Mouse (Mus musculus) left cerebral cortex, adult 9 months (tissue): ENCODE measurements around the gene Kat2a.
A peak's percentile ranks its signal among the peaks of the same experiment; 100 is the strongest.

Experiments used
- DNase-seq, 2 experiments: peaks; one replicate each; pipeline ENCODE4 v3.0.0; 2022; ENCODE audit warnings: low spot score in 2 of 2

The Kat2a gene

DNA sequence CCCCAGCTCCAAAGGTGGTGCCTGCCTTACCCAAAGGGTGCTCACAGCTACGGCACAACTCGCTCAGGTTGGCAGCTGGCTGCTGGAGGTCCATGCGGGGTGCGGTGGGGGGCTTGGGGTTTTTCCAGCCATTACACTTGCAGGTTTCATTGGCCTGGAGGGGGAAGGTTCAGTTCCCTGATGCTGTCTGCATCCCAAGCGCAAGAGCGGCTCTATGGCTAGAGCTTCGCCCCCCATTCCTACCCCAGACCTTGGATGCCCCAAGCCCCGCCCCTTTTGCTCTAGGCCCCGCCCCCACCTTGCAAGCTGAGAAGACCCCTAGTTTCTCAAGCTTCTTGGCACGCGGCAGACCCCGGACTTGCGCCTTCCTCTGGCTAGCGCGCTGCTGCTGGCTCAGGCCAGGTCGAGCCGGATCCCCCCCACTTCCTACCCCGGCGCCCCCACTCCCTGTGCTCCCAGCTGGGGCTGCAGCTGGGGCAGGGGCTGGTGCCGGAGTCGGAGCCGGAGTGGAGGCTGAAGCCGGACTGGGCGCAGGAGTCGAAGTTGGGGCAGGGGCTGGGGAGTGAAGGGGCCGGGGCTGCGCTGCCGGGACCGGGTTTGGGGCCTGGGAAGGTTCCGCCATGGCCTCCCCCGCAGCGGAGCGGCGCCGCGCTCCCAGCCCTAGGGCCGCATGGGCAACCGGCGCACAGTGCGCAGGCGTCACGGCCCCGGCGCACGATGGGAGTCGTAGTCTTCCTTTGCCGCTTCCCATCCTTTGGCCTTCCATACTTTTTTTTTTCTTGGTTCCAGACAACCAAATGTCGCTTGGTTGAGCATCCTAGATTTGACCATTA lies at the start of gene Kat2a:
TSS of gene Kat2a (minus strand) at position 683 of the 833 bp plus-strand sequence.
- peak in 1 of 2 experiments; percentile 80 for DNase-seq

DNA sequence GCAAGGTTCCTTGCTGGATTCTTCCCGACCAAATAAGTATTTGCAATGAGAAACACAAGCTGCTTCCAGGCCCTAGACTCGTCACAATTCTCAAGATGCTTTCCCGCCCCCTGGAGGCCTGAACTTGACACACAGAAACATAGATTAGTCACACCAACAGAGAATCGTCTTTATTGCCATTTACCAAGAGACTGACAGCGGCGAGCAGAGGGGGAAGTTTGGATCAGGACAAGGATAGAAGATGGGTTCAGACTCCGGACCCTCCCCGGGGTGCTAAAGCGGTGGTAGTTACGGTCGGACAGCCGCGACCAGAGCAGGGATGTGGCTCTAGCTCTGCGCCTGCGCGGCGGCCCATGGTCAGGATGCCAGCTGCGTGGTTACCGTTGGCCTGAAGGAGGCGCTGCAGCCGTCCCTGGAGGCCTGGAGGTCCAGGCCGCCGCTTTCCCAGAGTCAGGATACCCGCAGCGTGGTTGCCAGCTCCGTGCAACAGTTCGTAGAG lies 49.3 kb upstream of the Kat2a start:
- DNase-seq = peak in 1 of 2 experiments; percentile 91

DNA sequence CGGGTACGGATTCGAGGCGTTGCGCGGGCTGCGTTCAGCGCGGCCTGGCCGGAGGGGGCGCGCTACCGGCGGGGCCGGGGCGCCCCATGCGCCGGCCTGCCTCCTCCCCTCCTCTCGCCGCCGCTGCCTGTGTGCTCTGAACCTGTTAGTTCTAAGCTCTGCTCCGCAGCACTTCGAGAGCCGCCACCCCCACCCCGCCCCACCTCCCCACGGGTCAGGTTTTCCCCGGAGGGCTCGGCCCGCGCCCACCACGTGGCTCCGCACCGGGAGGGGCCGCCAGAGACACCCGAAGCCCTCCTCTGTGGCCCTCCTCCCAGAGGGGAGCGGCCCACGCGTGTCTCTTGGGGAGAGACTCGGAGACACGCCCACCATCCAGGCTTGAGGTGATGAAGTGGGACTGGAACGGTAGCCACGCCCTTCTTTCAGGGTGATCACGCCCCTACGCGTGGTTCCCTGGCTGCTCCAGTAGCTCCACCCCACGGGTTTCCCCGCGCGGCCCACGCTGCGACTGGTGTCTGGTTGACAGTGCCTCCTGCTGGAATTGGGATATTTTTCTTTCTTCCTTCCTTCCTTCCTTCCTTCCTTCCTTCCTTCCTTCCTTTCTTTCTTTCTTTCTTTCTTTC lies 47.5 kb upstream of the Kat2a start, which contains the start of gene Kcnh4:
TSS of gene Kcnh4 (minus strand) at position 332 of the 623 bp plus-strand sequence.
- peak; percentile 89 to 93 for DNase-seq

DNA sequence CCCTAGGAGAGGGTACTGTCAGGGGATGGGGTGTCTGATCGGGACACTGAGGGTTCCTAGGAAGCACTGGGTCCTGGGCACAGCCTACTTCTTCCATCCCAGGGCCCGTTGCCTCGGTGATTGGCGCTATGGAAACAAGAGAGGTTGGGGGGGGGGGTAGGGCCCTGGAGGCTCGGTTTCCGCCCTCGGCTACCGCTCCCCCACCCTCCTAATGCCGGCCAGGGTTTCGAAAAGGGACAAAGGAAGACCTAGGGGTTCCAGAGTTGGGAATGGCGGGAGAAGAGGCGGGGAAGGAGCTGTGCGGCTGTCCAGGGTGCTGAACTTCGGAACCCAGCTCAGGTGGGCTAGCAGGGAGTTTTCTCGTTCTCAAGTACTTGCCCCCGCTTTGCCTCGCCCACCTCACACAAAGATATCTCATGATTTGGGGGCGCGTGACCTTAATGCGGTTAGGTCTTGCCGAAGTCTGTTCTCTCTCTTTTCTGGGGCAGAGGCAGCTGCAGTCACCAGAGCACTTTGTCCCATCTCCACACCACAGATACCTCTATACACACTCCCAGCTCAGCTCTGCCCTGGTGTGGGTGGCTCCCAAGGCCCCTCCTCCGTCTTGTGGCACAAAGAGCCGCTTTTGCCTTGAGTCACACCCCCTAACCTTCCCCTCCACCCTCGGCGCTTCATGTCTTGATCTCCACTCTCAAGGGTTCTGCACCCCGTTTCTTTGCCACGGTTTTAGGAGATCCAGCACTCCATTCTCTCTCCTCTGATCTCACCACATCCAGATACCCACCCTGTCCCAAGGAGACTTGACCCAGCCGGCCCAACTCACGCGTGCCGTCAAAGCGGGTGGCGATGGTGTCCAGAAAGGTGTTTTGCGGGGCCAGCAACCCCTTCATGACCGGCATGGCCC lies 46.7 kb upstream of the Kat2a start:
- DNase-seq = no peak

DNA sequence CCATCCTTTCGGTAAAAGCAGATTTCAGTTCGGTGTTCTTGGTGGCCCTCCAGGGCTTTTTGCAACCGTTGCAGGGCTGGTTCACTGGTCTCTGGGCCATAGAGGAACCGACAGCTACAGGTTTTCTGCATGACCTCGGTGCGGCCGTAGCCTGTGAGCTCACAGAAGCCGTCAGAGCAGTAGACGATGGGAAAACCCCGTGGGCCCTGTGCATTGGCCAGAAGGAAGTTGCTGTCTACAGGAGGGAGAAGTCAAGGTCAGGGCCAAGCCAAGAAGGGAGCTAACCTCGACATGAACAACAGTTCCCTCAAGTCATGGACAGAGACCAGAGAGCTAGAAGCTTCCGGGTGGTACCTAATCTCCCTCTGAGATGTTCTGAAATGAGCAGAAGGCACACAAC lies 45.3 kb upstream of the Kat2a start:
- no peak for DNase-seq

DNA sequence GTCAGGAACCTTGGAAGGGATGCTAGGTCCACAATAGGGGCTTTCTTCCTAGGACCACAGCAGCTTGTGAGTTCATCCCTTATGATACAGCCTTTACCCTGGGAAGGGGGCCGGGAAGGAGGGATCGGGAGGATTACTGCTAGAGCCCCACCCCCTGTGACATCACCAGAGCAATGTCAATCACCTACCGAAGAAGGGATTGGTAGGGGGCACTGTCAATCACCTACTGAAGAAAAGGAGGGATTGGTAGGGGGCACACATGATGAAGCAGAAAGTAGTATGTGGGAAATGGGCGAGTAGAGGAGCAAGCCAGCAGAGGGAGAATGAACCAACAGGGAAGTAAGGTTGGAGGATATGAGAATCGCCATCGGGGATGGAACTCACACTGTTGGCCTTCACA lies 44.2 kb upstream of the Kat2a start:
- no peak for DNase-seq

DNA sequence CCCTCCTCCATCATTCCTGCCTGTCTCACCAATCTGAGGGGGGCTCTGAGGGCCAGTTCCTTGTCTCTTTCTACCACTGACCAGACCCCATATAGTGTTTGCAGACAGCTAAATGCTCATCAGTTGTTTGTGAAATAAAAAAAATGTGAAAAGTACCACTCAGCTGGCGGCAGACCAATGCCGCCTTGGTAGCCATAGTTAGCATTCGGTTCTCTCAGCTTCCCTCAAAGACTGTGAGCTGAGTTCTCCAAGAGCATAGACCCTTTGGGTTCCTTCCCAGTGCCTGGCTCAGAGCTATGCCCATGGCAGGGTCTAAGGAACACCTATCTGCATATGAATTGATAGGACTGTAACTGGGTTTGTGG lies 42.4 kb upstream of the Kat2a start:
- DNase-seq = peak in 1 of 2 experiments; percentile 74

DNA sequence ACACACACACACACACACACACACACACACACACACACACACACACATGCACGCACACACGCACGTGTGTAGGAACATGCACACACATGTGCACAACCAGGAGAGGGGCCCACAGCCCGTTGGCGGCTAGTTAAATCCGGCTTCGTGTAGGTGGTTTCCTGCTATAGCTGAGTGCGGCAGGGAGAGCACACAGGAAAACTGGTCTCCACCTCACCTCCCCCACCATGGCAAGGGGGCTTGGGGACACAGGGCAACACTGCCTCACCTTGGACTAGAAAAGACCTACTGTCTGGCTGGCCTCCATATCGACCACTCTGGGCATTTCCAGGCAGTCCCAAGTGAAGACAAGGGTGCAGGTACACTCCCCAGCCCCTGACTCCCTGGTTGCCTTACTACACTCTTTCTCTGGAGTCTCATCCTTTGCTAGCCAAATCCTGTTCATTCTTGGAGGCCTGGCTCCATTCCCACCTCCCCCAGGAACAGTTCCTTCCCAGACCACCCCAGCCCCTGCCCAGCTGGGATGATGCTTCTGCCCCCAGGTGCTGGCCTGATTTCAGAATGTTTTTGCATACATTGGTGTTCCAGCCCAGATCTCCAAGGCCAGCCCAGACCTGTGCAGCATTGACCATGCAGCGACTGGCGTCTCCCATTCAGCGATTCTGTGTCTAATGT lies 41.9 kb upstream of the Kat2a start:
- peak in 1 of 2 experiments; percentile 80 for DNase-seq

DNA sequence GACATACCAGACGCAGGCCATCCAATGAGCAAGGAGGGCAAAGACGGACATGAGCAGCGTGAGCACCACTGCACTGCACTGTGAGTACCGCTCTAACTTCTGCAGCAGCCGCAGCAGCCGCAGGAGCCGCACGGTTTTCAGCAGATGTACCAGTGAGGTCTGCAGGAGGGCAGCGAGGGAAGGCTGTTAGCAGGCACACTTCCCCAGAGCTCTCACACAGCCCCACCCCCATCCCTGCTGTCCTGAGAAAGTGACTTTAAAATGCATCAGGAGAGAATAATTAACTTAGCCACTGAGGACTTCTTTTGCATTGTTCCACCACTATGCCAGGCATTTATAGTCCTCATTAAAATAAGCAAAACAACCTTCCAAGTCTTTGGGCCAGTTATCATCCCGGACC lies 40.0 kb upstream of the Kat2a start:
- no peak for DNase-seq

DNA sequence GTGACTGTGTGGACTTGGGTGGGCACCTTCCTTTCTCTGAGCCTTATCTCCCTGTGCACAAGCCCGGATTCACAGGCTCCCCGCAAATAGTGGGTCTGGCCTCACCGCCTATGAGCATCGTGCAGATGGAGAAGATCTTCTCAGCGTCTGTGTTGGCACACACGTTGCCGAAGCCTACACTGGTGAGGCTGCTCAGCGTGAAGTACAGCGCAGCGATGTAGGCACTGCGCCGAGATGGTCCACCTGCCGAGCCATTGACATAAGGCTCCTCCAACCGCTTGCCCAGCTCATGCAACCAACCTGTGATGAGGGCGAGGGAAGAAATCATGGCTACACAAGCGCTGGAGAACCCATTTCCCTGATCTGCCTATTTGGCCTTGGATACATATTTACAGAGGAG lies 37.9 kb upstream of the Kat2a start:
- DNase-seq = no peak

DNA sequence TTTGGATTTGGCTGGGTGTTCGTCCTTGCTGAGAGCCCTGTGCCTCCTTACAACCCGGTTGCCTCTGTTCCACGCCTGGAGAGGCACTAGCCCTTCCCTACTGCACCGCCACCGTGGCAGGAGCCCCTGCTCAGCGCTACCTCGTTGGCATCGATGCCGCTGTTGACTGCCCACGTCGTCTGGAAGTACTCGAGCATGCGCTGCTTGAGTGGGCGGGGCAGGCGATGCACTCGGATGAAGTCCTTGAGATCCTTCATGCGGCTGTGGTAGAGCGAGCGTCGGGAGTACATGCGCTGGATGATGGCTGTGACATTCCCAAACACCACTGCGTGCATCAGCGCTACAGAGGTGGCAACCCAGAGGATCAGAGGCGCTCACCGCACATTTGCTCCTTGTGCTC lies 37.2 kb upstream of the Kat2a start:
- no peak for DNase-seq

DNA sequence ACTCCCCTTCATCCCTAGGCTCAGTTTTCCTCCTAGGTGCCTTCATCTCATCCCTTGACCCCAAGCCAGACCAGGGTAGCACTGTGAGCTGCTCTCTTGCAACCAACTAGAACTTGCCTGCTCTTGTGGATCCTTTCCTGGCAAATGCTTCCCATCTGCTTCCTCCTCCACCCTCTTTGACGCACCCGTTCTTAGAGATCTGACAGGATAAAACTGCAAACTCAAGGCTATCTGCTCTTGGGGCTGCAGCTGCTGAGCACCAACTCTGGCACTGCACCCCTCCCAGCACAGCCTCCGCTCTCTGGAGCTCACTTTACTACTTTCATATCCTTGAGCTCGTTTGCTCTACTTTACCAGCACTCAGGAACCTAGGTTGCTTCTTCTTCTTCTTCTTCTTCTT lies 36.4 kb upstream of the Kat2a start:
- no peak for DNase-seq

DNA sequence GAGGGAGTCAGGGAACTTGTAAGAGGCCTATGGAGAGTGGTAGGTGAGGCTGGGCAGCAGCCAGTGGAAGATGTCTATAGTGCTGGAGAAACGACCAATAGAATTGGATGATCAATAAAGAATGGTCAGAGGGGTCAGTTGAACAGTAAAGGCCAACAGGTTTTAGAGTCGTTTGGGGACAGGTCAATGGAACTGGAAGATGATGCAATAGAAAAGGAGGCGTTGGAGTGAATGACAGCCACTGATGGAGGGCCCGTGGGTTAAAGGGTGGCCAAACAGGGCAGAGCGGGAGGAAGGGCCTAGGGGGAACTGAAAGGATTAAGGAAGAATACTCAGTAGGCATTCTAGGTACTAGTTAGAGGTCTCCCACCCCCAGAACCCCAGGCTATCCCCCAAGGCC lies 34.8 kb upstream of the Kat2a start:
- no peak for DNase-seq

DNA sequence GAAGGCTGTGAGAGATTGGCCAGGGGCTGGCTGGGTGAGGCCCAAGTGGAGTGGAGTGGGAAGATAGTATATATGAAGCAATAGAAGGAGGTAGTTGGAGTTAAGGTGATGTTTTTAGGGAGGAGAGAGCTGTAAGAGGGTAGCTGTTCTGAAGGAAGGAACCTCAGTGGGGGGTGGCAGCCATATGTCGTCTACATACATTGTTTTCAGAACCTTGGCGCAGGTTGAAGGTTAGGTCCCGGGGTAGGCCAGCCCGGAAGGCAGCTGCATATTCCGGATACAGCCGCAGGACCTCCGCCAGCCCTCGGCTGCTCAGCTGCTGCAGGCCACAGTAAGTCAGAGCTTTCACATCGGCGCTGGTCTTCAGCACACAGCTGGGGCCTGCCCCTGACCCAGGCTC lies 34.3 kb upstream of the Kat2a start:
- no peak for DNase-seq

DNA sequence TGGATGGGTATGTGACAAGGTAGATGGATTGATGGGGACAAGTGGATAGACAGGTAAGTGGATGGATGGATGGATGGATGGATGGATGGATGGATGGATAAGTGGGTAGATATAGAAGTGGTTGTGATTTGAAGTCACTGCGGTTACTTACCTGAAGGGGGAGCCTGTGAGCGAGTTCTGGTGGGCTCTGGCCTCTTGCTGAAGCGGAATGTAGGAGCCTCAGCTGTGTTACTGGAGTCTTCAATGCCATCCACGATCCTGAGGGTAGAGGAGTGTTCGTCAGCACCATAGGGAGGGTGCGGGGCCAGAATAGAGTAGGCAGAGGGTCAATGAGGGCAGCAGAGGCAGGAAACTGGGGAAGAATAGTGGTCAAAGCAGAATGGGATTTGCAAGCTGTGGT lies 32.8 kb upstream of the Kat2a start:
- DNase-seq = no peak

DNA sequence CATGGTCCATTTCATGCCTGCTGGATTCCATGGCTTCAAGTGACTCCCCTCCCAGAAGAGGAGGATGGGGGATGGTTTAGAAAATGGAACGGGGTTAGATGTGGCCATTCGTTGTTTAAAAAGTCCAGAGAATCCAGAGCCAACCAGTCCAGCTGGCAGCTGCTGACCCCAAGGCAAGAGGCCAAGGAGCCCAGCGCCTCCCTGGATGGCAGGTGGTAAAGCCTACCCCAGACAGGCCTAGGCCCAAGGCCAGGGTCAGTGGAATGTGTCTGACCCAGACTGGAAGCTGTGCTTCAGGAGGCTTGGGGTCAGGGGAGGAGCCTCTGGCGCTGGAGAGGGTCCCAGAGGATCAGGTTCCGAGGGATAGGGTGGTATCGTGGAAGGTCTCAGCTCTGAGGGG lies 29.1 kb upstream of the Kat2a start:
- DNase-seq = no peak

DNA sequence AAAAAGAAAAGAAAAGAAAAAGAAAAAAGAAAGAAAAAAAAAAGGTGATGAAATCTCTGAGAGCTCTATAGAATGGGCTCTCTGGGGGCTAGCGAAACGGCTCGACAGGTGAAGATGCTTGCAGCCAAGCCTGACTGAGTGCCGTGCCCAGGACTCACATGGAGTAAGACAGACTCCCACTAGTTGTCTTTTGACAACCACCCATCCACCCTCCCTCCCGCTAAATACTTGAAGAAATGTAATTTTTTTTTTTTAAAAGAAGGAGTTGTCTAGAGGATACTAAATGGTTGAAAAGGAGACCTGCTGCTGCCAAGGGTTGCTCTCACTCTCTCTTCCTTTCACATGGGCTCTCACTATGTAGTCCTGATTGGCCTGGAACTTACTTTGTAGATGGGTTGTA lies 26.5 kb upstream of the Kat2a start:
- DNase-seq = no peak

DNA sequence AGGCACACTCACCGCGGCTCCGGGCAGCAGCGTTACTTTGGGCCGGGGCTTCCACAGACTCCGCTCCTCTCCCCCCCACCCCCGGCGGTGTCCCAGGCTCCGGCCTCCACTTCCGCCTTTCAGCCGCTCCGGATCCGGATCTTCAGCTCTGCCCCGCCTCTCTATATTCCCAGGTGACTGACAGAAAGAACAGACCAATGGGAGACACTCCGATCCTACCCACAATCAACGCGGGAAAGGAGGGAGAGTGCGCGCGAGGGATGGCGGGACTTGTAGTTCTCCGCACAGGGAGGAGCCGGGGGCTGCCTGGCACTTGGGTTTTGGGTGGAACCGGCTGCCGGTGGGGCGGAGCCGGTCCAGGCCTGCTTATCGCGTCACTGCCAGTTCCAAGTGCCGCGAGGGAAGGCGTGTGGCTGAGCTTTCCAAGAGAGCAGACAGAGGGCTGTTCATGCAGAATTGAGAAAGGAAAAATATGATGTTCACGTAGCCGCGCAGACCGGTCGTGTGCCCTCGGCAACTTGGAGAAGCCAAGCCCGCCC lies 25.9 kb upstream of the Kat2a start, which contains the start of gene Rab5c:
TSS of gene Rab5c (minus strand) at position 150 of the 539 bp plus-strand sequence.
- peak; percentile 98 to 99 for DNase-seq

DNA sequence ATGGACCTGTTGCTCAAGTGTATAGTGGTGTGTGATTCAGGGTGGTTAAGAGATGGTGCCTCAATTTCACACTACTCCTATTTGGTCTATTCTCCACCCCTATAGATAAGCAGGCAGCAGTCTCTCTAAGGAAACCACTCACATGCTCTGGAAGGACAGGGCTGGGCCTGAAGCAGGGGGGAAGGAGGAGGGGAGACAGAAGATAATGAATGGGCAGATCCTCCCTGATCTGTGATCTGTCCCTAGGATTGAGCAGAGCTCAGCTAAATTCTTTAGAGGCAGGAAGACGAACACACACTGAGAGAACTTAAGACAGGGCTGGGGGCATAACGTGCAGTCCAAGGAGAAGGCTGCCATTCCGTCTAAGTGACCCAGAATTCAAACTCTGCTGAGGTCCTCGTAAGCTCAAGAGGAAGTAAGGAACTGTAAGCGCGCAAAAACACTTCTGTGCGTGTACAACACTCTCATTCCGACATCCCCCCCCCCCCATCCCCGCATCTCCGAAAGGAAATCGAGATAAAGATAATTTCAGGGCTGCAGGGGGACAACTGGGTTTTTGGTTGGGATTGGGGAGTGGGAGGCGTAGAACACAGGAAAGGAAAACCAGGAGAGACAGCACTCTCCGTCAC lies 25.0 kb upstream of the Kat2a start:
- DNase-seq = no peak

DNA sequence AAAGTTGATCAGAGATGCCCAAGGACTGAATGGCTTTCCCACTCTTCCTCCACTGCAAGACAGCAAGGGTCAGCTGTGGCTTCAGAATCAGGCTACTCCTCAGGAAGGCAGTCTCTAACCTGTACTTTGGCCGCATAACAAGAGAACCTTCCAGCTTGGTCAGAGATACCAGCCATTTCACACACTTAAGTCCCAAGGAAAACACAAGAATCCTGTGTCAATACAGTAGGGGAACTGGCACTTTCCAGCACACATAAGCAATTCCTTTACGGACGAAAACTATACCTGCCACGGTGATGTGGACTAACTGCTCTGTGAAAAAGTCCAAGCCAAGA lies 24.4 kb upstream of the Kat2a start:
- no peak for DNase-seq
